Mouse (Mus musculus) MEL (cell line): ENCODE data around the gene Vcl.

Experiments
- BHLHE40 ChIP-seq: IDR thresholded peaks from 2 replicates; pipeline ENCODE4 v1.6.1; 2012; ENCODE audit warnings: low read depth, mild to moderate bottlenecking, inconsistent platforms, low read length, improper control_type of control experiment, borderline replicate concordance
- CTCF ChIP-seq, 3 experiments: IDR thresholded peaks in 2 of 3; conservative IDR thresholded peaks in 1 of 3; 2 replicates each; pipeline ENCODE4 v1.5.1; 2011 to 2012; ENCODE audit warnings: low read length in 3 of 3, low read depth in 2 of 3, mild to moderate bottlenecking in 2 of 3, improper control_type of control experiment in 1 of 3, inconsistent platforms in 1 of 3, mixed read lengths in 1 of 3, moderate library complexity in 1 of 3; ENCODE audit not compliant: control insufficient read depth in 1 of 3, insufficient read depth in 1 of 3, poor library complexity in 1 of 3, severe bottlenecking in 1 of 3
- MAX ChIP-seq: IDR thresholded peaks from 2 replicates; pipeline ENCODE4 v1.6.1; 2011; ENCODE audit warnings: low read length, improper control_type of control experiment
- NELFE ChIP-seq: IDR thresholded peaks from 2 replicates; pipeline ENCODE4 v1.6.1; 2011; ENCODE audit warnings: low read depth, low read length, improper control_type of control experiment
- POLR2A ChIP-seq, 2 experiments: IDR thresholded peaks; 2 replicates each; pipeline ENCODE4 v1.6.1; 2011 to 2012; ENCODE audit warnings: low read length in 2 of 2, mild to moderate bottlenecking in 2 of 2, control low read depth in 1 of 2, improper control_type of control experiment in 1 of 2, low read depth in 1 of 2, moderate library complexity in 1 of 2; ENCODE audit not compliant: control insufficient read depth in 1 of 2, insufficient read depth in 1 of 2, poor library complexity in 1 of 2
- POLR2AphosphoS5 ChIP-seq: IDR thresholded peaks from 2 replicates; pipeline ENCODE4 v1.6.1; 2012; ENCODE audit warnings: low read depth, borderline replicate concordance, mild to moderate bottlenecking, inconsistent platforms, low read length, moderate library complexity, mixed read lengths
- TCF12 ChIP-seq: IDR thresholded peaks from 2 replicates; pipeline ENCODE4 v1.6.1; 2014; ENCODE audit warnings: low read depth, mild to moderate bottlenecking, inconsistent platforms, low read length, improper control_type of control experiment, moderate library complexity
- USF1 ChIP-seq: IDR thresholded peaks from 2 replicates; pipeline ENCODE4 v1.6.1; 2014; ENCODE audit warnings: low read depth, mild to moderate bottlenecking, inconsistent platforms, low read length, improper control_type of control experiment, moderate library complexity
- USF2 ChIP-seq, 2 experiments: IDR thresholded peaks; 2 replicates each; pipeline ENCODE4 v1.6.1; 2011 to 2012; ENCODE audit warnings: improper control_type of control experiment in 2 of 2, low read length in 2 of 2, borderline replicate concordance in 1 of 2, inconsistent platforms in 1 of 2, low read depth in 1 of 2, mild to moderate bottlenecking in 1 of 2; ENCODE audit not compliant: insufficient read depth in 1 of 2

DNA sequence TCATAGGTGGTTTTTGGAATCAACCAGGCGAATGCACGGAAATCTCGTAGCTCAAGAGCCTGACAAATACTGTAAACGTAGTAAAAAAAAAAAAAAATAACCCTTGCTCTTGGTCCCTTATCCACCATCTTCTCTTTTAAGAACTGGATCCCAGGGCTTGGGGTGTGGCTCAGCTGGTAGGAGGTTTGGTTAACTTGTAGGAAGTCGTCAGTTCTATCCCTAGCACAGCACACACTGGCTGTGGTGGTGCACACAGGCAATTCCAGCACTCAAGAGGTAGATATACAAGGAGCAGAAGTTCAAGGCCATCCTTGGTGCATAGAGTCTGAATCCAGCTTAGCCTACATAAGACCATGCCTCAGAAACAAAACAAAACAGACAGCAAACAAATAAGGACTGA lies 44.5 kb upstream of the Vcl start:
- TF ChIP-seq POLR2A (IDR thresholded peaks at IDR 0.05; ENCODE audit: control insufficient read depth in 1 of 2, insufficient read depth in 1 of 2, low read depth in 1 of 2, low read length in 2 of 2, poor library complexity in 1 of 2) = no peak
- no peak for TF ChIP-seq CTCF (IDR thresholded peaks at IDR 0.05 in 2 of 3, conservative IDR thresholded peaks at IDR 0.05 in 1 of 3; ENCODE audit: control insufficient read depth in 1 of 3, insufficient read depth in 1 of 3, low read depth in 2 of 3, low read length in 3 of 3, poor library complexity in 1 of 3, severe bottlenecking in 1 of 3)
- TF ChIP-seq USF1 = no peak
- TF ChIP-seq BHLHE40 = no peak
- TF ChIP-seq NELFE = no peak
- no peak for TF ChIP-seq TCF12
- no peak for TF ChIP-seq USF2 (IDR thresholded peaks at IDR 0.05; ENCODE audit: borderline replicate concordance in 1 of 2, insufficient read depth in 1 of 2, low read depth in 1 of 2, low read length in 2 of 2)
- no peak for TF ChIP-seq POLR2AphosphoS5
- TF ChIP-seq MAX = no peak
